Mouse (Mus musculus): Measurements from ENCODE around the gene Fgr. TPM values are rescaled to one million over a fixed set of nuclear protein-coding genes. Genes with fewer than 3 reads are reported as not detected.

The Fgr gene
- total RNA-seq, 2 experiments from 2014 or later, result 0.47 to 0.78 TPM

GRCm38 (mm10) chr4:133034478-133034877 is 60.6 kb downstream of the Fgr start:
- DNase-seq (ENCODE audit: low spot score in 2 of 2), result no peak

- DNase-seq (ENCODE audit: low spot score in 2 of 2), result no peak
Observed at GRCm38 (mm10) chr4:133035446-133035845, 61.6 kb downstream of the Fgr start.

- no peak for DNase-seq (ENCODE audit: low spot score in 2 of 2)
Observed at GRCm38 (mm10) chr4:133035946-133036345, 62.1 kb downstream of the Fgr start.

- DNase-seq (ENCODE audit: low spot score in 2 of 2), result no peak
Observed at GRCm38 (mm10) chr4:133037293-133037692, 63.4 kb downstream of the Fgr start.

- no peak for DNase-seq (ENCODE audit: low spot score in 2 of 2)
Observed at GRCm38 (mm10) chr4:133037798-133038197, 63.9 kb downstream of the Fgr start.

- DNase-seq (ENCODE audit: low spot score in 2 of 2), result peak in 1 of 2 experiments; percentile 78
Observed at GRCm38 (mm10) chr4:133038521-133039115, 64.7 kb downstream of the Fgr start.

- peak in 1 of 2 experiments; percentile 70 for DNase-seq (ENCODE audit: low spot score in 2 of 2)
Observed at GRCm38 (mm10) chr4:133039116-133039819, 65.4 kb downstream of the Fgr start.

GRCm38 (mm10) chr4:133039832-133040231 is 65.9 kb downstream of the Fgr start:
- no peak for DNase-seq (ENCODE audit: low spot score in 2 of 2)

- no peak for DNase-seq (ENCODE audit: low spot score in 2 of 2)
Observed at GRCm38 (mm10) chr4:133040241-133040904, 66.5 kb downstream of the Fgr start.

GRCm38 (mm10) chr4:133042244-133042643 is 68.3 kb downstream of the Fgr start:
- no peak for DNase-seq (ENCODE audit: low spot score in 2 of 2)

- no peak for DNase-seq (ENCODE audit: low spot score in 2 of 2)
Observed at GRCm38 (mm10) chr4:133042651-133043635, 69.0 kb downstream of the Fgr start.

- peak in 1 of 2 experiments; percentile 61 for DNase-seq (ENCODE audit: low spot score in 2 of 2)
Observed at GRCm38 (mm10) chr4:133043798-133044646, 70.1 kb downstream of the Fgr start.

- DNase-seq (ENCODE audit: low spot score in 2 of 2), result no peak
Observed at GRCm38 (mm10) chr4:133044647-133045094, 70.8 kb downstream of the Fgr start.

- no peak for DNase-seq (ENCODE audit: low spot score in 2 of 2)
Observed at GRCm38 (mm10) chr4:133045771-133046474, 72.0 kb downstream of the Fgr start.

- no peak for DNase-seq (ENCODE audit: low spot score in 2 of 2)
Observed at GRCm38 (mm10) chr4:133046691-133047352, 72.9 kb downstream of the Fgr start.

GRCm38 (mm10) chr4:133047353-133048105 is 73.6 kb downstream of the Fgr start:
- DNase-seq (ENCODE audit: low spot score in 2 of 2), result no peak

GRCm38 (mm10) chr4:133049071-133049920 is 75.4 kb downstream of the Fgr start:
- DNase-seq (ENCODE audit: low spot score in 2 of 2), result no peak
